ENCODE assay signal across 12 mouse cellular contexts in the genomic region with DNA sequence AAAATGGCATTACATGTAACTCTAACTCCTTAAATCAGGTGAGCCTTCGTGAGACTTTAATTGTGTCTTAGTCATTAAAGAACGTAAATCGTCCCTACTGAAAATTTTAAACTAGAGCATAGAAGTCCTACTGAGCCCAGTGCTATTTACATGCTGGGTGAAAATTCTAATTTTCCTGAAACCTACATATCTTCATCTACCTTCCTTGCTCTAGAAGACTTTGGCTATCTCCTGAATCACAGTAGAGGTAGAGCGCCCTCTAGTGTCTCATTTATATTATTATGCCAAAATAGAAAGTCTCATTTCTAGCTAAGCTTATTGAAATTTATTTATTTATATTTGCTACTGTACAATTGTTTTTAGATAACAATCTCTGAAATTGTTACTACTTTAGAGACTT. TPM values are rescaled to one million over a fixed set of nuclear protein-coding genes. Genes with fewer than 3 reads are reported as not detected.
DNase-seq lines count a peak whose midpoint lies in the region; ATAC-seq lines count a peak whose summit lies in the region.
"Had no signal": no experiment of that assay in that cellular context is flagged by ENCODE, and none has a peak within 500 bp of the region (broad histone marks: within the 10 kb centered on the region; RNA-seq: fewer than 3 reads in every experiment).

No protein-coding gene starts in this region.

- H3K27me3 ChIP-seq in heart, embryonic 10.5 days (ENCODE audit: insufficient read depth, poor library complexity, severe bottlenecking): no peaks in the 10 kb centered on the region
- H3K27me3 ChIP-seq in midbrain, embryonic 11.5 days (ENCODE audit: control insufficient read depth, insufficient read depth, low read length): no peaks in the 10 kb centered on the region
- H3K27me3 ChIP-seq in midbrain, embryonic 10.5 days (ENCODE audit: low read depth, poor library complexity, severe bottlenecking): no peaks in the 10 kb centered on the region

- DNase-seq in heart, adult 8-10 months (ENCODE audit: low spot score): peak; percentile 23
- no peak for DNase-seq in heart, embryonic 10.5 days (ENCODE audit: low spot score)
- DNase-seq in midbrain, embryonic 11.5 days (ENCODE audit: low spot score, missing footprints): peak; percentile 87
- DNase-seq in midbrain, embryonic 10.5 days (ENCODE audit: low spot score): no peak
- peak; percentile 10 for DNase-seq in c-Kit-positive CD71-positive TER-119-negative erythroid progenitor cells, embryonic 14.5 days (ENCODE audit: low read depth)
- peak; percentile 32 for DNase-seq in retina, postnatal 7 days (ENCODE audit: low read depth, low spot score)
- no peak for DNase-seq in left cerebral cortex, postnatal 36 days (ENCODE audit: low spot score in 2 of 2)
- DNase-seq in ovary, postnatal 14 days (ENCODE audit: low spot score): no peak
- DNase-seq: kidney, adult 11 months had no signal

- H3K4me1 ChIP-seq in heart, embryonic 10.5 days: no peaks in the 10 kb centered on the region
- no peaks in the 10 kb centered on the region for H3K4me1 ChIP-seq in midbrain, embryonic 11.5 days (ENCODE audit: control insufficient read depth, insufficient read depth, low read length)
- no peaks in the 10 kb centered on the region for H3K4me1 ChIP-seq in midbrain, embryonic 10.5 days

- intact Hi-C loops in left cerebral cortex, postnatal 36 days (cut with DNase I): loop anchor here (1.0 to 10.0 kb wide), 3 partner anchors 193 to 756 kb away; no protein-coding TSS in a partner anchor

- no peak overlapping the region for H3K4me3 ChIP-seq in heart, embryonic 10.5 days
- H3K4me3 ChIP-seq in midbrain, embryonic 11.5 days (ENCODE audit: low read depth, low read length): no peak overlapping the region
- H3K4me3 ChIP-seq in midbrain, embryonic 10.5 days: no peak overlapping the region

- H3K27ac ChIP-seq in heart, embryonic 10.5 days: no peak overlapping the region
- H3K27ac ChIP-seq in midbrain, embryonic 11.5 days (ENCODE audit: low read depth, low read length): no peak overlapping the region
- H3K27ac ChIP-seq in midbrain, embryonic 10.5 days (replicated peaks): no peak overlapping the region

- ATAC-seq in midbrain, embryonic 11.5 days (ENCODE audit: low FRiP score): peak; percentile 55; the same call in 1 of the 2 replicates

- no peak overlapping the region for H3K9ac ChIP-seq in midbrain, embryonic 11.5 days (ENCODE audit: low read length)

- no peak overlapping the region for H3K4me2 ChIP-seq in midbrain, embryonic 11.5 days

- H3K36me3 ChIP-seq in heart, embryonic 10.5 days: no peaks in the 10 kb centered on the region
- H3K36me3 ChIP-seq in midbrain, embryonic 11.5 days (ENCODE audit: control insufficient read depth, insufficient read depth, low read length): no peaks in the 10 kb centered on the region
- no peaks in the 10 kb centered on the region for H3K36me3 ChIP-seq in midbrain, embryonic 10.5 days

- H3K9me3 ChIP-seq in heart, embryonic 10.5 days: no peaks in the 10 kb centered on the region
- no peaks in the 10 kb centered on the region for H3K9me3 ChIP-seq in midbrain, embryonic 11.5 days (ENCODE audit: control insufficient read depth, low read length)
- H3K9me3 ChIP-seq in midbrain, embryonic 10.5 days (replicated peaks): no peaks in the 10 kb centered on the region

- WGBS in heart, embryonic 10.5 days: 54% methylated on average over 4 of the region's 4 CpGs
- 53% methylated on average over 4 of the region's 4 CpGs for WGBS in midbrain, embryonic 11.5 days
- WGBS in midbrain, embryonic 10.5 days: 58% methylated on average over 4 of the region's 4 CpGs

RNA-seq across cellular contexts. Expression of a gene that starts 24.2 kb away (rescaled TPM):
- not detected for total RNA-seq in heart, adult 8-10 months (2022)
- polyA plus RNA-seq in heart, embryonic 10.5 days (2016; fragmentation: Nextera tagmentation; extraction: Ambion mirVana): not detected in 2 replicates
- not detected in 2 replicates for polyA plus RNA-seq in midbrain, embryonic 11.5 days (2014; fragmentation: Nextera tagmentation; extraction: Ambion mirVana)
- polyA plus RNA-seq in midbrain, embryonic 10.5 days (2016; fragmentation: Nextera tagmentation; extraction: Ambion mirVana): not detected in 2 replicates
- not detected for total RNA-seq in left cerebral cortex, postnatal 36 days (2021)
- polyA plus RNA-seq: forebrain, embryonic 11.5 days; lung, embryonic 16.5 days; stomach, embryonic 14.5 days had no signal

RNA-seq across cellular contexts. Expression of a gene that starts 47.2 kb away (rescaled TPM):
- 10 to 100 TPM; 33.5 to 36.3 (median 35.4) TPM for total RNA-seq in heart, adult 8-10 months (2022)
- polyA plus RNA-seq in heart, embryonic 10.5 days (2016; fragmentation: Nextera tagmentation; extraction: Ambion mirVana): 71.2 and 74.6 TPM in 2 replicates
- 98.1 and 111 TPM in 2 replicates for polyA plus RNA-seq in midbrain, embryonic 11.5 days (2014; fragmentation: Nextera tagmentation; extraction: Ambion mirVana)
- 86.4 and 87.8 TPM in 2 replicates for polyA plus RNA-seq in midbrain, embryonic 10.5 days (2016; fragmentation: Nextera tagmentation; extraction: Ambion mirVana)
- total RNA-seq in left cerebral cortex, postnatal 36 days (2021): 10 to 100 TPM; 63.1 to 70.8 TPM

Comparison
In these comparisons a context has a peak if more than half of its experiments do, and no peak if none do; other contexts are left out.
1. DNase-seq: peak in heart, adult 8-10 months (single experiment), midbrain, embryonic 11.5 days (single experiment), c-Kit-positive CD71-positive TER-119-negative erythroid progenitor cells, embryonic 14.5 days (single experiment) and retina, postnatal 7 days (single experiment); none in heart, embryonic 10.5 days (single experiment), midbrain, embryonic 10.5 days (single experiment), left cerebral cortex, postnatal 36 days (0 of 2) and ovary, postnatal 14 days (single experiment).